Mouse (Mus musculus): ENCODE measurements at regions not wholly inside any gene's neighbourhood (a gene's known extent, or its start where the extent isn't known, plus 50 kb on each side); places are given as distances from the start of the nearest gene placed in this dataset.

GRCm38 (mm10) chr1:164537324-164537948 is 79.3 kb upstream of the Atp1b1 start:
- no peak for TF ChIP-seq CTCF (IDR thresholded peaks at IDR 0.05; ENCODE audit: low read depth)
- no peak for TF ChIP-seq EP300 (IDR thresholded peaks at IDR 0.05; ENCODE audit: low read depth)
